Mouse (Mus musculus) C2C12 (cell line): ENCODE data around the gene Polr2l. TPM values are rescaled to one million over a fixed set of nuclear protein-coding genes. Genes with fewer than 3 reads are reported as not detected.

Source experiments
- H3K27me3 ChIP-seq: one replicate; pipeline ENCODE4 v1.6.1; 2011; ENCODE audit not compliant: control insufficient read depth, insufficient read depth, insufficient read length
- H3K36me3 ChIP-seq: one replicate; pipeline ENCODE4 v1.6.1; 2011; ENCODE audit not compliant: control insufficient read depth, insufficient read depth
- H3K4me3 ChIP-seq: one replicate; pipeline ENCODE4 v1.5.1; 2011; ENCODE audit warnings: mild to moderate bottlenecking, control low read depth; ENCODE audit not compliant: poor library complexity, insufficient read depth, severe bottlenecking
- H3K79me2 ChIP-seq: one replicate; pipeline ENCODE4 v1.6.1; 2011; ENCODE audit not compliant: control insufficient read depth, insufficient read depth
- H3K79me3 ChIP-seq: one replicate; pipeline ENCODE4 v1.6.1; 2011; ENCODE audit warnings: low read depth, control low read depth
- H3ac ChIP-seq: one replicate; pipeline ENCODE3; 2011; ENCODE audit warnings: low read depth; ENCODE audit not compliant: control insufficient read depth, insufficient read length
- CEBPB ChIP-seq: IDR thresholded peaks from one replicate; pipeline ENCODE4 v1.6.1; 2011; ENCODE audit warnings: low read depth, mild to moderate bottlenecking, control low read depth, moderate library complexity
- CTCF ChIP-seq: IDR thresholded peaks from one replicate; pipeline ENCODE4 v1.5.1; 2011; ENCODE audit not compliant: control insufficient read depth, insufficient read depth, insufficient read length
- FOSL1 ChIP-seq: IDR thresholded peaks from one replicate; pipeline ENCODE4 v1.8.0; 2011; ENCODE audit warnings: mild to moderate bottlenecking, low read length; ENCODE audit not compliant: poor library complexity, insufficient read depth, severe bottlenecking
- MAX ChIP-seq: IDR thresholded peaks from one replicate; pipeline ENCODE4 v1.6.1; 2011; ENCODE audit warnings: mild to moderate bottlenecking, control low read depth
- MYOD1 ChIP-seq: IDR thresholded peaks from one replicate; pipeline ENCODE4 v1.6.1; 2011; ENCODE audit warnings: low read depth; ENCODE audit not compliant: control insufficient read depth, insufficient read length
- MYOG ChIP-seq: IDR thresholded peaks from one replicate; pipeline ENCODE4 v1.6.1; 2011; ENCODE audit not compliant: control insufficient read depth, insufficient read length; ENCODE audit errors: extremely low read depth
- USF1 ChIP-seq: IDR thresholded peaks from one replicate; pipeline ENCODE4 v1.6.1; 2011; ENCODE audit warnings: low read depth, mild to moderate bottlenecking, control low read depth, moderate library complexity
- polyA plus RNA-seq: library from polyadenylated mRNA; unstranded; fragments of >200 nt; fragmentation: generic; extraction: Trizol; gene quantifications from one replicate; pipeline ENCODE4 v1.2.1, GENCODE M21; 2012; ENCODE audit warnings: missing spikeins

The Polr2l gene
- polyA plus RNA-seq, 1 experiment = 124 TPM

DNA sequence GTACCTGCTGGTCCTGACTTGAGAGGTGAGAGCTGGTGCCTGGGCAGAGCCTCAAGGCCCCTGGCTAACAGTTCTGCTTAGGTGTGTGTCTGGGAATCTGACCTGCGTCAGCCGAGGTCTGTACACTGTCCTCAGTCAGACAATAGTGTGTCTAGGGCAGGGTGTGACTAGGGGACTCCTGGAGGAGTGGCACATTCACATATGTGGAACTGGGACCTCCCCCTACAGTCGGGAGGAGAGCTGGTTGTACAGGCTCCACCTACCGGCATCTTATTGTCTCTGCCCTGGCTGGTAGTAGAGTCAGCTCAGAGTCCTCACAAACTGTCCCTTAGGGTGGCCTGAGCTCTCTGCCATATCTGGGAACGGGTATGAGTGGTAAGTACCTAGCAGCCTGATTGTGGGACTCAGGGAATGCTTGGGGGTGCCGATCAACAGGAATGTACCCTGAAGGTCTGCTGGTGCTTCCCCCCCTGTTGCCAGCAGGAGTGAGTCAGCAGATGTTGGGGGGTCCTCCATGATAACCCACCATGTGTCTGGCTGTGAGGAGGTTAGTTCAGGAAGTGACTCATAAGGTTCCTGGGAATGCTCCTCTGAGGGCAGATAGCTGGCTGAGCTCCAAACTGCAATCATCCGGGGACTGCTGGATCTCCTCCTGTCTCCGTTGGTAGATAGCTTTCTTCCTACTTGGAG is 6.3 kb downstream of the Polr2l start:
- Histone ChIP-seq H3K27me3 (no peaks in the 10 kb centered on the region), H3K4me3 (peak overlapping the region; percentile 69), H3ac (peak overlapping the region; percentile 44), H3K79me3 (peaks cover 30% of the 10 kb centered on the region), H3K79me2 (peaks cover 67% of the 10 kb centered on the region), H3K36me3 (peaks cover 33% of the 10 kb centered on the region)
- TF ChIP-seq MYOG (no peak), CEBPB (no peak), MAX (peak; percentile 60), FOSL1 (peak; percentile 46), CTCF (no peak), MYOD1 (peak; percentile 47)

- peaks cover 33% of the 10 kb centered on the region for H3K36me3 ChIP-seq
- peak overlapping the region; percentile 69 for H3K4me3 ChIP-seq
- TF ChIP-seq CTCF (no peak), MYOD1 (no peak), FOSL1 (no peak), CEBPB (no peak), MAX (no peak), MYOG (no peak), USF1 (no peak)
- peak overlapping the region; percentile 44 for H3ac ChIP-seq
- peaks cover 27% of the 10 kb centered on the region for H3K79me3 ChIP-seq
- peaks cover 62% of the 10 kb centered on the region for H3K79me2 ChIP-seq
- H3K27me3 ChIP-seq = no peaks in the 10 kb centered on the region
Observed at GRCm38 (mm10) chr7:141468164-141468521, 6.8 kb downstream of the Polr2l start.

- Histone ChIP-seq H3K79me2 (peaks cover 55% of the 10 kb centered on the region), H3K4me3 (peak within 1 kb of the TSS; percentile 69), H3ac (peak within 1 kb of the TSS; percentile 97), H3K27me3 (no peaks in the 10 kb centered on the region), H3K79me3 (peaks cover 22% of the 10 kb centered on the region), H3K36me3 (peaks cover 27% of the 10 kb centered on the region)
- TF ChIP-seq MAX (peak; percentile 29), FOSL1 (no peak)
Observed at GRCm38 (mm10) chr7:141467230-141468030, 7.5 kb downstream of the Polr2l start, which contains the start of gene Cd151. Gene Cd151 (plus strand): TSS chr7:141467392.

DNA sequence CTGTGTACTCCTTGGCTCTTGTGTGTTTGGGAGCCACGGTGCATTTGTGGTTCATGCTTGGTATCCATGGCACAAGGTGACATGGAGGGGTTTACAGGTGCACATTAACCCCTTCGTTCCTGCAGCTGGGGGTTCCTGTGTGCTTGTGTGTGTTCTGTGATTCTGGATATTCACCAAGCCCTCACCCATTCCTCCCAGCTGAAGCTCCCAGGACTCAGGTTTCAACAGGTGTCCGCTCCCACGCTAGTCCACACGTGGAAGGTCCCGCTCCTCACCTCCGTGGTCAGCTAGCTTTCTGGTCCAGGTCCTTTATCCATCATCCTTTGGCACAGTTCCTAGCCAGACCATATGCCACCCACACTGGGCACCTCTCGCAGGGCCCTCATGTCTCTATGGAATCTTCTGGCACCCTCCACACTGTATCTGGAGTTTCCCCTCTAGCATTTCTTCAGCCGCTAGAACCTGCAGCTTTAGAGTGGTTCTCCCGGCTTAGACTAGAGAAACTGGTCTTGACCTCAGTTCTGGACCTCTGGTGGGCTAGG is 8.3 kb downstream of the Polr2l start:
- peaks cover 21% of the 10 kb centered on the region for H3K36me3 ChIP-seq
- TF ChIP-seq FOSL1 (no peak), CEBPB (no peak), MAX (no peak), MYOD1 (no peak), CTCF (no peak), USF1 (no peak), MYOG (no peak)
- peak overlapping the region; percentile 69 for H3K4me3 ChIP-seq
- peaks cover 22% of the 10 kb centered on the region for H3K79me3 ChIP-seq
- peaks cover 51% of the 10 kb centered on the region for H3K79me2 ChIP-seq
- peak overlapping the region; percentile 53 for H3ac ChIP-seq
- H3K27me3 ChIP-seq = no peaks in the 10 kb centered on the region

DNA sequence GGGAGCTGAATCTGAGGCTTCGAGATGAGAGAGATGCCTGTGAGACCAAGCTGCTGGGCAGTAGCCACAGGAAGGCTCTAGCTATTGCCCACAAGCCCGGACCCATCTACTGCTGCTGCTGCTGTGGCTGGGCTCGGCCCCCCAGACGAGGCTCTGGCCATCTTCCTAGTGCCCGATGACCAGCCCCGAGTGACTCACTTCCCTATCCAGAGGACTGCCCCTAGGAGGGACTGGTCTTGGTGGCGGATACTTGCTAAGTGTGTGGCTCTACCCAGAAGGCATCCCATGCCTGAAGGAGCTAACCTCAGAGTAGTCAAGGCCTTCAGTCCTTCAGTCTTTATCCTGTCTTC is 8.9 kb downstream of the Polr2l start:
- peak overlapping the region; percentile 5 for H3ac ChIP-seq
- peaks cover 20% of the 10 kb centered on the region for H3K79me3 ChIP-seq
- TF ChIP-seq CEBPB (no peak), MYOG (no peak)
- peaks cover 44% of the 10 kb centered on the region for H3K79me2 ChIP-seq
- H3K4me3 ChIP-seq = no peak overlapping the region
- H3K36me3 ChIP-seq = peaks cover 14% of the 10 kb centered on the region
- no peaks in the 10 kb centered on the region for H3K27me3 ChIP-seq

GRCm38 (mm10) chr7:141465388-141466044 is 9.4 kb downstream of the Polr2l start:
- Histone ChIP-seq H3ac (peak overlapping the region; percentile 5), H3K79me2 (peaks cover 39% of the 10 kb centered on the region), H3K4me3 (no peak overlapping the region), H3K79me3 (peaks cover 15% of the 10 kb centered on the region), H3K36me3 (peaks cover 9% of the 10 kb centered on the region), H3K27me3 (no peaks in the 10 kb centered on the region)
- TF ChIP-seq MAX (no peak), CTCF (no peak), USF1 (no peak), MYOG (no peak)
